Mouse (Mus musculus) embryonic facial prominence, embryonic 14.5 days (tissue): ENCODE measurements around the gene Atg101. TPM values are rescaled to one million over a fixed set of nuclear protein-coding genes. Genes with fewer than 3 reads are reported as not detected.

Experiments used
- ATAC-seq: fragments of 200-750 bp; cut with Nextera tagmentation; 2 replicates; pipeline ENCODE4 v1.8.0; 2017; ENCODE audit warnings: low read depth, moderate number of reproducible peaks, moderate TSS enrichment
- DNase-seq: peaks from one replicate; pipeline ENCODE4 v3.0.0-alpha.2; 2015; ENCODE audit warnings: low spot score
- H3K27ac ChIP-seq: fragments of 300-500 bp; sonication (generic); replicated peaks from 2 replicates; pipeline ENCODE4 v1.5.1; 2014; ENCODE audit warnings: low read depth, mild to moderate bottlenecking, low read length, moderate library complexity
- H3K27me3 ChIP-seq: fragments of 300-500 bp; sonication (generic); replicated peaks from 2 replicates; pipeline ENCODE4 v1.6.1; 2014; ENCODE audit warnings: low read length; ENCODE audit not compliant: control insufficient read depth, insufficient read depth
- H3K36me3 ChIP-seq: fragments of 300-500 bp; sonication (generic); 2 replicates; pipeline ENCODE4 v1.6.1; 2014; ENCODE audit warnings: low read length, mixed read lengths; ENCODE audit not compliant: control insufficient read depth, insufficient read depth
- H3K4me1 ChIP-seq: fragments of 300-500 bp; sonication (generic); 2 replicates; pipeline ENCODE4 v1.6.1; 2014; ENCODE audit warnings: antibody characterized with exemption, low read length; ENCODE audit not compliant: control insufficient read depth, insufficient read depth
- H3K4me2 ChIP-seq: fragments of 300-500 bp; sonication (generic); 2 replicates; pipeline ENCODE4 v1.6.1; 2014; ENCODE audit warnings: low read depth, mild to moderate bottlenecking, low read length, moderate library complexity, mixed read lengths
- H3K4me3 ChIP-seq: fragments of 300-500 bp; sonication (generic); 2 replicates; pipeline ENCODE4 v1.5.1; 2014; ENCODE audit warnings: low read depth, mild to moderate bottlenecking, low read length
- H3K9ac ChIP-seq: fragments of 300-500 bp; sonication (generic); 2 replicates; pipeline ENCODE4 v1.6.1; 2014; ENCODE audit warnings: low read depth, mild to moderate bottlenecking, low read length, moderate library complexity, mixed read lengths
- H3K9me3 ChIP-seq: fragments of 300-500 bp; sonication (generic); 2 replicates; pipeline ENCODE4 v1.6.1; 2016; ENCODE audit warnings: low read length; ENCODE audit not compliant: control insufficient read depth
- WGBS: fragments of 180-500 bp; shearing (Covaris S2); extraction: QIAGEN DNeasy Blood & Tissue Kit; methylation state at CpG from one replicate; pipeline ENCODE4 v1.1.7; 2014; 5-methylcytosine and 5-hydroxymethylcytosine counted together
- polyA plus RNA-seq: library from polyadenylated mRNA; unstranded; fragments of >200 nt; fragmentation: Nextera tagmentation; extraction: Ambion mirVana; gene quantifications from 2 replicates; pipeline ENCODE4 v1.2.1, GENCODE M21; 2014

The Atg101 gene
- polyA plus RNA-seq, 1 experiment from 2014 or later = 49.9 TPM

DNA sequence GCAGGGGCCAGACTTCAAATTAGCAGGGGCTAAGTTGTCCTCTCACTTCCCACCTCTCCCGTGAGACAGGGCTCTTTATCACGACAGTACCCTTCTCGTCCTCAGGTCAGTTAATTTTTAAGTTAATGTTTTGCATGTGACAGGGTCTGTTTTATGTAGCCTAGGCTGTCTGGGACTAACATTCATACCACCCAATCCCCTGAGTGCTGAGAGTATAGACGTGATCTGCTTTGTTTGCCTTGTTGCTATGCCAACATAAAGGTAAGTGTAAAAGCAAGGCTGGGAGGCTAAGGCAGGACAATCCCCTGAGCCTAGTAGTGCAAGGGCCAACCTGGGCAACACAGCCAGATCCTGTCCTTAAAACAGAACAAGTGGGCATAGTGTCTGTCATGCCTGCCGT is 25.4 kb downstream of the Atg101 start:
- Histone ChIP-seq H3K9ac (no peak overlapping the region), H3K4me1 (peaks cover 12% of the 10 kb centered on the region), H3K36me3 (no peaks in the 10 kb centered on the region), H3K9me3 (no peaks in the 10 kb centered on the region), H3K27ac (no peak overlapping the region), H3K4me2 (no peak overlapping the region), H3K27me3 (no peaks in the 10 kb centered on the region), H3K4me3 (no peak overlapping the region)
- 0 out of 2 replicates have a peak, but pooled peaks have one; percentile 22 for ATAC-seq
- no peak for DNase-seq
- 31% methylated on average over 5 of the region's 5 CpGs for WGBS

DNA sequence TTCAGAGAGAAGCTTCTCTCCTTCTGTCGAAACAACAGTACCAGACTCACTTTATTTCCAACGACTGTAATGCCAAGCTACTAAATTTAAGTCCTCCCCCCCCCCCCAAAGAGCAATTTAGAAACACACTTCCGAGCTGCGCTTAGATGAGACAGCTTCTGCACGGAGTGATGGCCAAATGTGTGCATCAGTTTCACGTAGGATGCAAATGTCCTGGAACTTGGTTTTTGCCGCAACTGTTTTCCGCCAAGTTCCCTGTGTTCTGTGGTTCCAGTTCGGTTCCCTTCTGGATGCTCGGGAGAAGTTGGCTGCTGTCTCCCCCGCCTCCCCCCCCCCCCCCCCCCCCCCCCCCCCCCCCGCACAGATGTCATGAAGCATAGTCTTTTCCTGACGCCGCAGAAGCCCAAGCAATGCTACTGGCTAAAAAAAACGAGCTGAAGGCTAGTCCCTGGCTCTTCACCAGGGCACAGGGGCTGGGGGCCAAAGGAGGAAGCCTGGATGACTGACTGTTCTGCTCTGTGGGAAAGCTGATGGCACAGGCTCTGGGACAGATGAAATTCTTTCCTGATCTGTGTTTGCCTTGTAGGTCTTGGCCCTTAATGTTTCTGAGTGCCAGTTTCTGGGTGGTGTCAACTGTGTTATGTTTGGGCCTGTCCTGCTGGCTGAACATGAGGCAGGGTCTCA is 27.2 kb downstream of the Atg101 start:
- Histone ChIP-seq H3K27me3 (no peaks in the 10 kb centered on the region), H3K9ac (no peak overlapping the region), H3K4me1 (peaks cover 12% of the 10 kb centered on the region), H3K4me3 (no peak overlapping the region), H3K36me3 (no peaks in the 10 kb centered on the region), H3K4me2 (no peak overlapping the region), H3K27ac (no peak overlapping the region), H3K9me3 (no peaks in the 10 kb centered on the region)
- DNase-seq (no peak), ATAC-seq (no peak)
- 45% methylated on average over 11 of the region's 15 CpGs for WGBS

DNA sequence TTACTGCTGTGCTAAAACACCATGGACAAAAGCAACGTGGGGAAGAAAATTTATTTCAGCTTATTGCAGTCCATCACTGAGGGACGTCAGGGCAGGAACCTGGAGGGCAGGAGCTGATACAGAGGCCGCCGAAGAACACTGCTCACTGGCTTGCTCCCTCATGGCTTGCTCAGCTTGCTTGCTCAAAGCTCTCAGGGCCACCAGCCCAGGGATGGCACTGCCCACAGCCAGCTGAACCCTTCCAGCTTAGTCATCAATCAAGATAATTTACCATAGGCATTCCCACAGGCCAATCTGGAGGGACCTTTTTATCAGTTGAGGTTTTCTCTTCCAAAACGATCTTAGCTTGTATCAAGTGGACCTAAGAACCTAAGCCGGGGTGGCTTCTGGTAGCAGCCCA is 27.9 kb downstream of the Atg101 start:
- Histone ChIP-seq H3K4me2 (no peak overlapping the region), H3K4me1 (peaks cover 12% of the 10 kb centered on the region), H3K27ac (no peak overlapping the region), H3K27me3 (no peaks in the 10 kb centered on the region), H3K4me3 (no peak overlapping the region), H3K9me3 (no peaks in the 10 kb centered on the region), H3K36me3 (no peaks in the 10 kb centered on the region), H3K9ac (no peak overlapping the region)
- WGBS = 84% methylated on average over 6 of the region's 6 CpGs
- DNase-seq = no peak
- no peak for ATAC-seq

DNA sequence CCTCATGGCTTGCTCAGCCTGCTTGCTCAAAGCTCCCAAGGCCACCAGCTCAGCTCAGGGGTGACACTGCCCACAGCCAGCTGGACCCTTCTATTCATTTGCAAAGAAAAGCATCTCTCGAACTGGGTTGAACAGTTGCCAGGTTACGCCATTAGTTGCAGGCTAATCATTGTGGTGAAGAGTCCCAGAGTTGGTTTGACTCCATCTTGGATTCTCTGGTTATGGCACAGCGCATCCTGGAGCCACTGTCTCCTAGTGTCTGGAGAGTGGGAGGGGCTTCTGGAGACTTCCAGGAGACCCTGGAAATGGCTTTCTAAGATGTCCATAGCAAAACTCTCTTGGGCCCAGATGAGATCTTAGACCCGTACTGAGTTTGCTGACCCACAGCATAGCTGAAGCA is 31.3 kb downstream of the Atg101 start:
- Histone ChIP-seq H3K9me3 (no peaks in the 10 kb centered on the region), H3K9ac (no peak overlapping the region), H3K4me1 (no peaks in the 10 kb centered on the region), H3K36me3 (no peaks in the 10 kb centered on the region), H3K27me3 (no peaks in the 10 kb centered on the region), H3K4me3 (no peak overlapping the region), H3K27ac (no peak overlapping the region), H3K4me2 (peak overlapping the region; percentile 61)
- WGBS = 86% methylated on average over 4 of the region's 4 CpGs
- ATAC-seq = no peak
- no peak for DNase-seq

DNA sequence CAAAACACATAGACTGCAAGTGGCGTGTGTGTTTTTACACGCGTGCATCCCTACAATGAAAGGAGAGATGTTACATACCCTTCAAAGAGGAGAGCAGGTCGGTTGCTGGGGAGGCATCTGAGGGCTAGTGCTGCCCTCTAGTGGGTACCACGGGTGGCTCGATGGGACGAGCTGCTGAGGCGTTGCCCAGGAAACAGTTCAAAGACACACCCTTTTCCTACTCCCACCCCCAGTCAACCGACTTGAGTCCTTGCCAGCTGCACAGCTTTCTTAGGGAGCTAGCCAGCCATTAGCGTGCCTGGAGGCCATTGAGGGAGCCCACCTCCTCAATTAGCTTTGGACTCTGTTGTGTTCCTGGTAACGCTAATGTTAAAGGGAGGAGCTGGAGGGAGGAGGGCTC is 31.8 kb downstream of the Atg101 start:
- Histone ChIP-seq H3K9me3 (no peaks in the 10 kb centered on the region), H3K27me3 (no peaks in the 10 kb centered on the region), H3K9ac (peak overlapping the region; percentile 17; the same call in 1 of the 2 replicates), H3K27ac (no peak overlapping the region), H3K4me1 (no peaks in the 10 kb centered on the region), H3K4me3 (peak overlapping the region; percentile 30), H3K36me3 (no peaks in the 10 kb centered on the region), H3K4me2 (peak overlapping the region; percentile 61)
- ATAC-seq (peak; percentile 90), DNase-seq (peak; percentile 94)
- WGBS = 4% methylated on average over 11 of the region's 11 CpGs

DNA sequence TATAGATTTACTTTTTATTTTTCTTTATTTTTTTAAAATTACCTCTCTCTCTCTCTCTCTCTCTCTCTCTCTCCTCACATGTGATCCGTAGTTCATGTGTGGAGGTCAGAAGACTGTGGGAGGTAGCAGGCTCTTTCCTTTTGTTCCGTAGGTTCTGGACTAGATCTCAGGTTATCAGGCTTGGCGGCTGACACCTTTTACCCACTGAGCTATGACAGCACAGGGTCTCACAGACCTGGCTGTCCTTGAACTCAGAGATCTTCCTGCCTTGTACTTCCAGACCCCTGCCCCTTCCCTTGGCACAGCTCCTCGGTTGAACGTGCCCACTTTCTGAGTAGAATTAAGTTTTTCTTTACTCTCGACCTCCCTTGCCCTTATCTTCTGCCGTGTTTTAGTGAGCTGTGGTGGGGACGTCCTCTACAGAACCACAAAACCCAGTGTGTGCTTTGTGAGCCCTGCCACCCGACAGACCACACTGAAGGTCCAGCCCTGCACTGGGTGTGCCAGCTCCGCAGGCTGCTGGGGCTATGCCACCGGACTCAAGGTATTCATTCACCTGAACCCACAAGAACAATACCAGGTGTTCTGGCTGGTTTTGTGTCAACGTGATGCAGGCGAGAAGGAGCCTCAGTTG is 32.3 kb downstream of the Atg101 start:
- H3K4me1 ChIP-seq = no peaks in the 10 kb centered on the region
- H3K4me3 ChIP-seq = peak overlapping the region; percentile 30
- DNase-seq (no peak), ATAC-seq (no peak)
- no peaks in the 10 kb centered on the region for H3K27me3 ChIP-seq
- 57% methylated on average over 13 of the region's 13 CpGs for WGBS
- H3K4me2 ChIP-seq = peak overlapping the region; percentile 61
- H3K9ac ChIP-seq = 0 out of 2 replicates have a peak overlapping the region, but pooled peaks have one; percentile 17
- H3K36me3 ChIP-seq = no peaks in the 10 kb centered on the region
- no peaks in the 10 kb centered on the region for H3K9me3 ChIP-seq
- no peak overlapping the region for H3K27ac ChIP-seq

DNA sequence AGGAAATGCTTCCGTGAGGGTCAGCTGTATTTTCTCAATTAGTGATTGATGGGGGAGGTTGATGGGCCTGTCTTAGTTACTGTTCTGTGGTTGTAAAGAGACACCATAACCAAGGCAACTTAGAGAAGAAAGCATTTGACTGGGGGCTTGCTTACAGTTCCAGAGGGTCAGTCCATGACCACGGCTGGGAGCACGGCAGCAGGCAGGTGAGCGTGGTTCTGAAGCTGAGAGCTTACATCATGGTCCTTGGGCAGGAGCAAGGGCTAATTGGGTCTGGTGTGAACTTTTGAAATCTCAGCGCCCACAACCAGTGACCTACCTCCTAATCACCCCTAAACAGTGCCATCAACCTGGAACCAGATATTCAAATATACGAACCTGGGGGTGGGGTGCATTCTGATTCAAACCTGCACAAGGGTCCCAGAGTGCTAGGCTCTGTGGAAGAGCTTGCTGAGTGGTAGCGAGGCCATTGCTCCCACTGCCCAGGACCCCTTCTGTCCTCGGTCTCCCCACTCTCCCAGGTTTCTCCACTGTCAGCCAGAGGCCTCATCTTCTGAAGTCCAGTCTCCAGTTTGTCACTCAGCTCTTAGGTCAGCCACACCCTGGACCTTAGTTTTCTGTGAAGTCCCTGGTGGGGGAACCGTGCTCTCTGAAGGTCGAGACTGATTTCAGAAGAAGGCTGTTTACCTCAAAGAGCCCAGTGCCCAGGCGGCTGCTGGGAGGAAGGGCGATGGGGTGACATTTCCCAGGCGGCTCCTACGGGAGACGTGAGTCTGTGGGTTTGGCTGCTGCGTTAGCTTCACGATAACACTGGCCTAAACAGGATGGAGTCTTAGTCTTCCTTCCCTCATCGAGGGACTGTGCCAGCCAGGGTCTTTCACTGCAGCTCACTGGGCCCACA is 33.1 kb downstream of the Atg101 start:
- Histone ChIP-seq H3K4me2 (no peak overlapping the region), H3K4me3 (no peak overlapping the region), H3K27me3 (no peaks in the 10 kb centered on the region), H3K4me1 (no peaks in the 10 kb centered on the region), H3K36me3 (no peaks in the 10 kb centered on the region), H3K9me3 (no peaks in the 10 kb centered on the region), H3K27ac (no peak overlapping the region), H3K9ac (no peak overlapping the region)
- ATAC-seq = no peak
- WGBS = 73% methylated on average over 18 of the region's 18 CpGs
- DNase-seq = no peak

DNA sequence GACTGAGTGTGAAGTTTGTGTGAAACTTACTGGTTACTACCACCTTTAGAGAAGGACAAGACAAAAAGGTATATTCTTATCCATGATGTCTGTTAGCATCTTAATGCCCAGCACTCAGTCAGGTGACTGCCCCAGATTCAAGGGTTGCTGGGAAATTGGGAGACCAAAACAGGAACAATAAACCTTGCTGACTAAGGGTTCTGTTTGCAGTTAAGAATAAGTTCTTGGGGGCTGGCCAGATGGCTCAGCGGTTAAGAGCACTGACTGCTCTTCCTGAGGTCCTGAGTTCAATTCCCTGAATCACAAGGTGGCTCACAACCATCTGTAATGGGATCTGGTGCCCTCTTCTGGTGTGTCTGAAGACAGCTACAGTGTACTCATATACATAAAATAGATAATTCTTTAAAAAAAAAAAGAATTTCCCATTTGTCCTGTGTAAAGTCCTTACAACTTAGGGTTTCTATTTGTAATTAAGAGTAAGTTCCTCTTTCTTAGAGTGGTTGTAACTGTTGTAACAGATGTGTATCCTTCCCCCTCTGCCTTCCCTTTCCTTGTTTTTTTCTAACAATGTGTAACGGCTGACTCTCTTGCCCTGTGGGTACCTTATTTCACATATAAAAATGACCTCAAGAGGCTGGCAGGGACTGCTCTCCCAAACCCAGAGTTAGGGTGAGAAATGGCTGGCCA is 33.9 kb downstream of the Atg101 start:
- Histone ChIP-seq H3K27me3 (no peaks in the 10 kb centered on the region), H3K4me3 (no peak overlapping the region), H3K27ac (no peak overlapping the region), H3K4me2 (no peak overlapping the region), H3K36me3 (no peaks in the 10 kb centered on the region), H3K9ac (no peak overlapping the region), H3K9me3 (no peaks in the 10 kb centered on the region), H3K4me1 (no peaks in the 10 kb centered on the region)
- ATAC-seq (no peak), DNase-seq (no peak)
- WGBS = 69% methylated on average over 2 of the region's 2 CpGs
